Mouse (Mus musculus) spleen, postnatal 14 days (tissue): ENCODE results near the gene Mog.

ENCODE experiments used
- DNase-seq, 2 experiments: peaks; one replicate each; pipeline ENCODE4 v3.0.0; 2021 to 2022; ENCODE audit warnings: low spot score in 2 of 2

Gene Mog

GRCm38 (mm10) chr17:37022628-37023576 is at the start of gene Mog:
Gene Mog (minus strand): TSS chr17:37023398.
- no peak for DNase-seq

GRCm38 (mm10) chr17:37072730-37073276 is 49.6 kb upstream of the Mog start:
- no peak for DNase-seq

- no peak for DNase-seq
These were observed 49.0 kb upstream of the Mog start for GRCm38 (mm10) chr17:37072080-37072729.

GRCm38 (mm10) chr17:37070121-37070520 is 46.9 kb upstream of the Mog start:
- DNase-seq, result no peak

GRCm38 (mm10) chr17:37067861-37068260 is 44.7 kb upstream of the Mog start:
- DNase-seq, result no peak

GRCm38 (mm10) chr17:37065993-37066392 is 42.8 kb upstream of the Mog start:
- no peak for DNase-seq

GRCm38 (mm10) chr17:37063686-37064495 is 40.7 kb upstream of the Mog start:
- no peak for DNase-seq

GRCm38 (mm10) chr17:37063063-37063462 is 39.9 kb upstream of the Mog start:
- no peak for DNase-seq

- DNase-seq, result no peak
These were observed 39.0 kb upstream of the Mog start for GRCm38 (mm10) chr17:37062101-37062641.

- DNase-seq, result no peak
These were observed 38.2 kb upstream of the Mog start for GRCm38 (mm10) chr17:37061435-37061834.

GRCm38 (mm10) chr17:37056957-37057356 is 33.8 kb upstream of the Mog start:
- DNase-seq, result no peak

GRCm38 (mm10) chr17:37051745-37052144 is 28.5 kb upstream of the Mog start:
- no peak for DNase-seq

- no peak for DNase-seq
These were observed 27.7 kb upstream of the Mog start for GRCm38 (mm10) chr17:37050876-37051275.

GRCm38 (mm10) chr17:37050399-37050798 is 27.2 kb upstream of the Mog start:
- no peak for DNase-seq

- no peak for DNase-seq
These were observed 26.5 kb upstream of the Mog start for GRCm38 (mm10) chr17:37049570-37050310.

GRCm38 (mm10) chr17:37048383-37048782 is 25.2 kb upstream of the Mog start:
- no peak for DNase-seq

- no peak for DNase-seq
These were observed 24.8 kb upstream of the Mog start for GRCm38 (mm10) chr17:37047981-37048380.

- DNase-seq, result no peak
These were observed 24.3 kb upstream of the Mog start for GRCm38 (mm10) chr17:37047332-37047976.

- no peak for DNase-seq
These were observed 23.3 kb upstream of the Mog start for GRCm38 (mm10) chr17:37046312-37047112.
